Mouse (Mus musculus) midbrain, embryonic 12.5 days (tissue): Measurements from ENCODE around the gene Sh3pxd2a. TPM values are rescaled to one million over a fixed set of nuclear protein-coding genes. Genes with fewer than 3 reads are reported as not detected.

Source experiments
- ATAC-seq: fragments of 200-750 bp; cut with Nextera tagmentation; 2 replicates; pipeline ENCODE4 v1.8.0; 2017; ENCODE audit warnings: low read depth, moderate TSS enrichment, moderate library complexity; ENCODE audit not compliant: low FRiP score
- H3K27ac ChIP-seq: fragments of 300-500 bp; sonication (generic); replicated peaks from 2 replicates; pipeline ENCODE4 v1.5.1; 2016; ENCODE audit warnings: mild to moderate bottlenecking
- H3K27me3 ChIP-seq: fragments of 300-500 bp; sonication (generic); 2 replicates; pipeline ENCODE4 v1.6.1; 2016; ENCODE audit warnings: mild to moderate bottlenecking
- H3K36me3 ChIP-seq: fragments of 300-500 bp; sonication (generic); 2 replicates; pipeline ENCODE4 v1.6.1; 2016
- H3K4me1 ChIP-seq: fragments of 300-500 bp; sonication (generic); 2 replicates; pipeline ENCODE4 v1.6.1; 2016
- H3K4me2 ChIP-seq: fragments of 300-500 bp; sonication (generic); replicated peaks from 2 replicates; pipeline ENCODE4 v1.6.1; 2016; ENCODE audit warnings: mild to moderate bottlenecking, moderate library complexity
- H3K4me3 ChIP-seq: fragments of 300-500 bp; sonication (generic); 2 replicates; pipeline ENCODE4 v1.5.1; 2016; ENCODE audit warnings: mild to moderate bottlenecking
- H3K9ac ChIP-seq: fragments of 300-500 bp; sonication (generic); replicated peaks from 2 replicates; pipeline ENCODE4 v1.6.1; 2016; ENCODE audit warnings: mild to moderate bottlenecking, moderate library complexity
- H3K9me3 ChIP-seq: fragments of 300-500 bp; sonication (generic); 2 replicates; pipeline ENCODE4 v1.6.1; 2016; ENCODE audit warnings: mild to moderate bottlenecking
- WGBS: fragments of 180-500 bp; shearing (Covaris S2); methylation state at CpG from one replicate; pipeline ENCODE4 v1.1.7; 2016; 5-methylcytosine and 5-hydroxymethylcytosine counted together
- polyA plus RNA-seq: library from polyadenylated mRNA; unstranded; fragments of >200 nt; fragmentation: Nextera tagmentation; extraction: Ambion mirVana; gene quantifications from 2 replicates; pipeline ENCODE4 v1.2.1, GENCODE M21; 2016

Sh3pxd2a gene
- polyA plus RNA-seq, 1 experiment from 2014 or later: 3.2 TPM

DNA sequence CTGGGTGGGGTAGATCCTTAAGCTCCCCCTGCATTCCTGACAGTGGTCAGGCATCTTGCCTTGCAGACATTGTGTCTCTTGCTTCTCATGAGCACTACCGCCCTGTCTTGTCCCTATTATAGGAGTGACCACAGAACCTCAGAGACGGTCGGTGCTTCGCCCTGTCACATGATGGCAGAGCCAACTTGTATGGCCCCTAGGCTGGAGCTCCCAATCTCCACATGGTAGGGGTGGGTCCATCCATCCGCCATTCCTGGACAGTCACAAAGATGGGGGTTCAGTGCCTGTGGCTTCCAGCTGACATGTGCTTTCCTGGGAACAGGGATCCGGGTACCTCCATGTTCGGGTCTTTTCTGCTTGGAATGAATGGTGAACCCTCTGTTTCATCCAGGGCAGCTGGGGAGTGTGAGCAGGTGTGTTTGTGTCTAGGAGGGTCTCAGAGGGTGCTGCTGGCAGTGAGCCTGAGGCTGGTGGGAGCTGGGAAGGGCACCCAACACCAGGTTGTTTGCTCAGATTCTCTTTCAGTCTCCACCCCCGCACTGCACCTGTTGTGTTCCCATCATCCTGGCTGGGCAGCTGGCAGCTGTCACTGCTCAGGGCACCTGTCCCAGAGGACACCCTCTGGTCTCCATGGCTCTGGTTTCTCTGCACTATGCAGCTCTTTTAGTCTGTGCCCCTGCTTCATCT, 241.9 kb downstream of the Sh3pxd2a start:
- 93% methylated on average over 8 of the region's 8 CpGs for WGBS
- H3K9me3 ChIP-seq: no peaks in the 10 kb centered on the region
- 0 out of 2 replicates have a peak, but pooled peaks cover 4% of the 10 kb centered on the region for H3K4me1 ChIP-seq
- no peak overlapping the region for H3K9ac ChIP-seq
- H3K4me3 ChIP-seq: no peak overlapping the region
- no peak overlapping the region for H3K4me2 ChIP-seq
- no peak for ATAC-seq
- no peaks in the 10 kb centered on the region for H3K27me3 ChIP-seq
- no peaks in the 10 kb centered on the region for H3K36me3 ChIP-seq
- no peak overlapping the region for H3K27ac ChIP-seq

DNA sequence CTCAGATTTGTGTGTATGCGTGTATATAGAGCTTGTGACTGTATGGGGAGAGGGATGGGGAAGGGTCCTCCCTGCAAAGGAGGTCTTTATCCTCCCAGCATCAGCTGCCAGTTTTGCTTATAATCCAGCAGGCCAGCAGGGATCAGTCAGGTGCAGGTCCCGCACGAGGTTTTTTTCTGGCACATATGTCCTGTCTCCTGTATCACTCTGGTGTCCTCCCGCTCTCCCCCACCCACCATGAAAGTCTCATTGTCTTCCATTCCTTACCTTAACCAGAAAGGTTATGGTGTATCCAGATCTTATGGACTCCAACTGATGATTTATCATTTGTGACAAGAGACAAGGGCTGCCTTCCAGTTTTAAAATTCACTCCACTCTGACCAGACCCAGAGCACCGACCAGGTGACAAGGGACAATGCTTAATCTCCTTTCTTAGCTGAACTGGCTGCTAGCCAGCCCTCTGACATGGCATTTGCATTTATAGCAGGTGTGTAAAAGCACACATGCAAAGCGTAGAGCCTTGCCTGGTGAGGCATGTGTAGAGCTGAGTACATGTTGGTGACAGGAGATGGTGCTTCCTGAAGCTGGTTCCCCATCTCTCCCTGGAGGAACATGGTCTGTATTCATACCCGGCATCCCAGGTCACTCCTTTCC, 242.6 kb downstream of the Sh3pxd2a start:
- Histone ChIP-seq H3K4me2 (no peak overlapping the region), H3K27ac (no peak overlapping the region), H3K4me3 (no peak overlapping the region), H3K4me1 (0 out of 2 replicates have a peak, but pooled peaks cover 4% of the 10 kb centered on the region), H3K9ac (no peak overlapping the region), H3K9me3 (no peaks in the 10 kb centered on the region), H3K27me3 (no peaks in the 10 kb centered on the region), H3K36me3 (no peaks in the 10 kb centered on the region)
- 75% methylated on average over 7 of the region's 7 CpGs for WGBS
- ATAC-seq: no peak

DNA sequence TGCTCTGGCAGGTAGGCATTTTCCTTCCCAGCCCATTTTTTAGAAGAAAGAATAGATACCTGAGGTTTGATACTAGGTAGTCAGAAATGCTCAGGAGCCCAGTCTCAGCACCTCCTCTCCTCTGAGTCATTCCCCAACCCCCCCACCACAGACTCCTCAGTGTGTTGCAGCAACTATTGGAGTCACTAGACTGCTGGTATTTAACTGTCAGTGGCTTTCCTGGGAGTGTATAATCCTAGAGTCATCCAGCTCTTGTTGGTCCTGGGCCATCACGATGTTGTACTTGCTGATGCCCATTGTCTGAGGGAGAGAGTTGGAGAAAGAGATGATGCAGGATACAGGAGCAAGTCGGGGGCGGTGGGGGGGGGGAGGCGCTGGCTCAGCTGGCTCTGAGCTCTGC, 243.2 kb downstream of the Sh3pxd2a start:
- H3K27ac ChIP-seq: no peak overlapping the region
- ATAC-seq: no peak
- 84% methylated on average over 4 of the region's 4 CpGs for WGBS

DNA sequence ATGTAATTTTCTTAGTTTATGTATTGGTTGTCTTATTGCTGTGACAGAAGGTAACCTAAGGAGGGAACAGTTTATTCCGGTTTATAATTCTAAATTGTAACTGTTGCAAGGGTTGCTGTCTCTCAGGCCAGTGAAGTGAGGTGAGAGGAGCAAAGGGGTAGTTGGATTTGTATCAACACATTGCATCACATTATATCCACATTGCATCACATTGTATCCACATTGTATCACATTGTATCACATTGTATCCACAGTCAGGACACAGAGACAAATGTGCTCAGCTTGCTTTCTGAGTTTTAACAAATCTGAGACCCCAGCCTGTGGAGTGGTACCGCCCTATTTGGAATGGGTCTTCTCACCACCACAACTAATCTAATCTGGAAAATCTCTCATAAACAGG, 244.0 kb downstream of the Sh3pxd2a start:
- Histone ChIP-seq H3K36me3 (no peaks in the 10 kb centered on the region), H3K27ac (no peak overlapping the region), H3K4me1 (0 out of 2 replicates have a peak, but pooled peaks cover 4% of the 10 kb centered on the region), H3K4me2 (no peak overlapping the region), H3K4me3 (no peak overlapping the region), H3K27me3 (no peaks in the 10 kb centered on the region), H3K9ac (no peak overlapping the region), H3K9me3 (no peaks in the 10 kb centered on the region)
- no peak for ATAC-seq
- 84% methylated on average over 2 of the region's 2 CpGs for WGBS

More for the DNA sequence above, 243.2 kb downstream of the Sh3pxd2a start:
- H3K4me2 ChIP-seq: no peak overlapping the region
- H3K36me3 ChIP-seq: no peaks in the 10 kb centered on the region
- H3K27me3 ChIP-seq: no peaks in the 10 kb centered on the region
- no peaks in the 10 kb centered on the region for H3K9me3 ChIP-seq
- no peak overlapping the region for H3K9ac ChIP-seq
- H3K4me3 ChIP-seq: no peak overlapping the region
- H3K4me1 ChIP-seq: 0 out of 2 replicates have a peak, but pooled peaks cover 4% of the 10 kb centered on the region

DNA sequence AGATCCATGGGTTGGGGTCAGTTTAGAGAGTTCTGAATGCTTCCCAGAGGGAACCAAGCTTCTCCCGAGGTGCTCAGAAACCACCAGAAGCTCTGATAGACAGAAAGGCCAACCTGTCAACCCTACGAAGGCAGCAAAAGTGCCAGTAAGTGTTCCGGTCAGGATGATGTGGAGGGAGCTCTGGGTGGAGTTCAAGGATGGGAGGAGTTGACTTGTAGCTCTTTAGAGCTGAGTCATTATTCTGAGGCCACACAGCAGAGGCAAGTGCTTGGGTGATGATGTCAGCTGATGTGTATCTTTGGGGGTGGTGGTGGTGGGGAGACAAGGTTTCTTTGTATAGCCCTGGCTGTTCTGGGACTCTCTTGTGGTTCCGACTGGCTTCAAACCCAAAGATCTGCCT, 244.6 kb downstream of the Sh3pxd2a start:
- no peaks in the 10 kb centered on the region for H3K9me3 ChIP-seq
- ATAC-seq: no peak
- no peak overlapping the region for H3K4me2 ChIP-seq
- WGBS: 84% methylated on average over 4 of the region's 4 CpGs
- no peaks in the 10 kb centered on the region for H3K27me3 ChIP-seq
- H3K9ac ChIP-seq: no peak overlapping the region
- no peak overlapping the region for H3K4me3 ChIP-seq
- H3K36me3 ChIP-seq: no peaks in the 10 kb centered on the region
- H3K27ac ChIP-seq: no peak overlapping the region
- H3K4me1 ChIP-seq: 0 out of 2 replicates have a peak, but pooled peaks cover 4% of the 10 kb centered on the region

DNA sequence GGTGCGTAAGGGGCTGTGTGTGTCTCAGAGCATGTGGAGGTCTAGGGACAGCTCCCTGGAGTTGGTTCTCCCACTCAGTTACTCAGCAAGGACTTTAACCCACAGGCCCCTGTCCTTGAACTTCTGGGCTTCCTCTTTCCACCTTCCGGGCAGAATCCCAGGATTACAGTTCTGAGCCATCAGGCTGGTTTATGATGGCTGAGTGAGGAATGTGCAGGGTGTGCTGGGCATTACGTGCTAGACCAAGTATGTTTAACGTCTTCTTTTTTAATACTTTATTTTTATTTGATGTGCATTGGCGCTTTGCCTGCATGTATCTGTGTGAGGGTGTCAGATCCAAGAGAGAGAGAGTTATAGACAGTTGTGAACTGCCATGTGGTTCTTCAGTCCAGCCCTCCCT, 247.4 kb downstream of the Sh3pxd2a start:
- Histone ChIP-seq H3K4me3 (no peak overlapping the region), H3K4me1 (0 out of 2 replicates have a peak, but pooled peaks cover 4% of the 10 kb centered on the region), H3K27ac (no peak overlapping the region), H3K27me3 (no peaks in the 10 kb centered on the region), H3K9me3 (no peaks in the 10 kb centered on the region), H3K4me2 (no peak overlapping the region), H3K9ac (no peak overlapping the region), H3K36me3 (no peaks in the 10 kb centered on the region)
- ATAC-seq: no peak
- WGBS: 89% methylated on average over 5 of the region's 5 CpGs

DNA sequence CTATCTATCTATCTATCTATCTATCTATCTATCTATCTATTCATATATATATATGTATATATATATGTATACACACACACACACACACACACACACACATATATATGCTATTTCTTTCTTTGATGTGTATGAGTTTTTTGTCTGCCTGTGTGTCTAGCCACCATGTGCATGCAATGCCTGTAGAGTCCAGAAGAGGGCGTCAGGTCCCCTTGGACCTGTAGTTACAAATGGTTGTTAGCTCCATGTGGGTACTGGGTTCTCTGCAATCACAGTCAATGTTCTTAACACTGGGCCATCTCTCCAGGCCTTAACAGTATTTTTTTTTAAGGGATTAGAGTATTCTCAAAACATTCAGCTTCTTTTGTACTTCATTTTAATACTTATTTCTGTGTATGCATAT, 250.7 kb downstream of the Sh3pxd2a start:
- WGBS: 48% methylated on average over 1 of the region's 1 CpGs
- Histone ChIP-seq H3K4me3 (no peak overlapping the region), H3K9ac (no peak overlapping the region), H3K27ac (no peak overlapping the region), H3K27me3 (no peaks in the 10 kb centered on the region), H3K4me2 (no peak overlapping the region), H3K4me1 (0 out of 2 replicates have a peak, but pooled peaks cover 7% of the 10 kb centered on the region), H3K36me3 (no peaks in the 10 kb centered on the region), H3K9me3 (no peaks in the 10 kb centered on the region)
- no peak for ATAC-seq

DNA sequence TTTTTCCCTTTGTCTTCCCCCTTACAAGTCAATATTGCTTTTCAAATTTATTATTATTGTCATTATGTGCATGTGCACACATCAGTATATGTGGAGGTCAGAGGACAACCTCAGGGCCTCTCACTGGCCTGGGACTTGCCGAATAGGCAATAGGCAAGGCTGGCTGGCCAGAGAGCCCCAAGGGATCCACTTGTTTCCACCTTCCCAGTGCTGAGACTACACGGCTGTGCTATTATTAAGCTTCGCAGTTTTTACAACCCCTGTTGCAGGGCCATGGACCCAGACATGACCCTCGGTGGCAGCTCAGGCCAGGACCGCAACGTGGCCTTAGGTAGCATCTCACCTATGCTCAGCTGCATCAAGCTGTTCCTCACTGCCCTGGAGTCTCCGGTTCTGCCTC, 251.8 kb downstream of the Sh3pxd2a start:
- H3K36me3 ChIP-seq: no peaks in the 10 kb centered on the region
- H3K4me2 ChIP-seq: no peak overlapping the region
- 78% methylated on average over 7 of the region's 7 CpGs for WGBS
- H3K9ac ChIP-seq: no peak overlapping the region
- no peaks in the 10 kb centered on the region for H3K9me3 ChIP-seq
- no peak for ATAC-seq
- H3K27ac ChIP-seq: peak overlapping the region; percentile 30; the same call in 1 of the 2 replicates
- no peaks in the 10 kb centered on the region for H3K27me3 ChIP-seq
- 0 out of 2 replicates have a peak, but pooled peaks cover 7% of the 10 kb centered on the region for H3K4me1 ChIP-seq
- H3K4me3 ChIP-seq: no peak overlapping the region

DNA sequence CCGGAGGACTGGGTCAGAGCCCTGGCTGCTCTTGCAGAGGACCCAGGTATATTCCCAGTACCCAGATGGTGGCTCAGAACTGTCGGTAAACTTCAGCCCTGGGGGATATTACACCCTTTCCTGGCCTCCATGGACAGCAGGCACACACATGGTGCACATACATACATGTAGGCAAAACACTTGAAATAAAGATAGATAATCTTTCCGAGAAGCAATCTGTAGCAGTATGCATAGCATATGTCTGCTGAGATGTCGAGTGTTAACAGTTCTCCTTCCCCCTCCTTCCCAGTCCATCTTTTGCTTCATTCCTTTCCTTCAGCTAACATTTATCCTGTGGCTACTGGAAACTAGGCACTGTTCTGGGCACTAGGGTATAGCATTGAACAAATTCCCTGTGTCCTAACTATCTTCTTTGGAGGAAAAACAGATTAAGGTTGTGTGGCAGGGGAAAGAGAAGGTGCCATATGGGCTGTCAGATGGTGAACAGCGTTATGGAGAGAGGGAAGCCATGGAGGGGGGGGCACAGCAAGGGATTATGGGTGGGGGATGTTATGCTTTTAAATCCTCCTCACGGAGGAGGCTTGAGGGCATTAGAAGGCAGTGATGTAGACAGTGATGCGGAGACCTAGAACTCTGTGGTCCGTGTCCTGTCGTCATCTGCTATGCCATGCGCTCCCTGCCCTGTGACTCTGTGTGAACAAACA, 252.4 kb downstream of the Sh3pxd2a start:
- H3K36me3 ChIP-seq: no peaks in the 10 kb centered on the region
- H3K27me3 ChIP-seq: no peaks in the 10 kb centered on the region
- no peak overlapping the region for H3K4me2 ChIP-seq
- peak; percentile 74 for ATAC-seq
- WGBS: 59% methylated on average over 10 of the region's 10 CpGs
- H3K4me3 ChIP-seq: no peak overlapping the region
- peak overlapping the region; percentile 30; the same call in 1 of the 2 replicates for H3K27ac ChIP-seq
- no peak overlapping the region for H3K9ac ChIP-seq
- 0 out of 2 replicates have a peak, but pooled peaks cover 7% of the 10 kb centered on the region for H3K4me1 ChIP-seq
- no peaks in the 10 kb centered on the region for H3K9me3 ChIP-seq

DNA sequence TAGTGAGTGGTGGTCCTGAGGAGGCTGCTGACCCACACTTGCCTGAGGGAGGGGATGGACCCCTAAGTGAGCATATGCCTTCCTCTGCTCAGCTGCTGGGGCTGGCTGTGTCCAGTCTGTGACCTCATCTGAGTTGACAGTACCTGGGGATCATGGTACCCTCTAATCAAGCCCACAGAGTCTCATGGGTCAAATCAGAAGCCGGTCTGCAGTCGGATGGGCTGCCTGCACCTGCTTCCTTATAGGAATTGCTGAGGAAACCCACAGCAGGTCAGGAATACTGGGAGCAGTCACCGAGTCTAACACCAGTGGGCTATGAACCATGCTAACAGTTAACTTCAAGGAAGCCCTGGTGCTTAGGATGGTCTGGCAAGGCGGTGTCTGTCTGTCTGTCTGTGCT, 253.8 kb downstream of the Sh3pxd2a start:
- H3K9ac ChIP-seq: no peak overlapping the region
- H3K9me3 ChIP-seq: no peaks in the 10 kb centered on the region
- H3K4me2 ChIP-seq: no peak overlapping the region
- H3K27ac ChIP-seq: no peak overlapping the region
- H3K36me3 ChIP-seq: no peaks in the 10 kb centered on the region
- no peak overlapping the region for H3K4me3 ChIP-seq
- H3K27me3 ChIP-seq: no peaks in the 10 kb centered on the region
- H3K4me1 ChIP-seq: 0 out of 2 replicates have a peak, but pooled peaks cover 7% of the 10 kb centered on the region
- 96% methylated on average over 4 of the region's 4 CpGs for WGBS
- ATAC-seq: no peak
